Mouse (Mus musculus): ENCODE measurements around the gene Vps51. TPM values are rescaled to one million over a fixed set of nuclear protein-coding genes. Genes with fewer than 3 reads are reported as not detected.

The Vps51 gene
- total RNA-seq, 2 experiments from 2014 or later = 51.9 to 59.8 TPM

Small RNAs within 50 kb of the gene (microRNA-seq; reads per million reads assigned to microRNA genes)
- gene Mir6988 = 1.2 reads per million

Other genes starting within 250 kb of the Vps51 start
- 10 to 100 TPM; 35.5 to 52.6 TPM for gene Frmd8, start 202.0 kb downstream of the Vps51 start, total RNA-seq (2021)
- 10 to 100 TPM in 1 of 2 experiments, 1 to 10 TPM in 1; 9.4 to 33.2 TPM for gene Slc25a45, start 199.4 kb downstream of the Vps51 start, total RNA-seq (2021)
- 1 to 10 TPM in 1 of 2 experiments, under 1 TPM in 1; 0.92 to 1.4 TPM for gene Tigd3, start 183.1 kb downstream of the Vps51 start, total RNA-seq (2021)
- gene Dpf2, start 164.2 kb downstream of the Vps51 start, total RNA-seq (2021) = 100 to 1,000 TPM in 1 of 2 experiments, 10 to 100 TPM in 1; 89.6 to 120 TPM
- 1 to 10 TPM; 6.0 to 6.2 TPM for gene Cdc42ep2, start 152.4 kb downstream of the Vps51 start, total RNA-seq (2021)
- gene Pola2, start 113.0 kb downstream of the Vps51 start, total RNA-seq (2021) = 10 to 100 TPM; 22.9 to 23.7 TPM
- not detected for gene Slc22a20, start 91.1 kb downstream of the Vps51 start, total RNA-seq (2021)
- gene Capn1, start 61.3 kb downstream of the Vps51 start, total RNA-seq (2021) = 10 to 100 TPM; 27.9 to 35.6 TPM
- gene Syvn1, start 30.7 kb downstream of the Vps51 start, total RNA-seq (2021) = 10 to 100 TPM; 57.5 to 61.2 TPM
- gene Mrpl49, start 19.4 kb downstream of the Vps51 start, total RNA-seq (2021) = 10 to 100 TPM; 58.2 to 58.6 TPM
- 1,000 to 10,000 TPM; 1,081 to 1,082 TPM for gene Fau, start 19.4 kb downstream of the Vps51 start, total RNA-seq (2021)
- 10 to 100 TPM; 29.7 to 34.8 TPM for gene Znhit2, start 16.0 kb downstream of the Vps51 start, total RNA-seq (2021)
- 10 to 100 TPM; 22.9 to 42.0 TPM for gene Tm7sf2, start 8.9 kb downstream of the Vps51 start, total RNA-seq (2021)
- not detected for gene Tmem262, start 2.8 kb upstream of the Vps51 start, total RNA-seq (2021)
- under 1 TPM in 1 of 2 experiments, not detected in 1; 0.83 TPM for gene Gm28374, start 5.0 kb upstream of the Vps51 start, total RNA-seq (2021)
- gene Zfpl1, start 7.7 kb upstream of the Vps51 start, total RNA-seq (2021) = 10 to 100 TPM; 34.2 to 37.4 TPM
- gene Cdca5, start 7.8 kb upstream of the Vps51 start, total RNA-seq (2021) = 1 to 10 TPM; 1.8 to 2.2 TPM
- not detected for gene AC131692.1, start 17.2 kb upstream of the Vps51 start, total RNA-seq (2021)
- gene Naaladl1, start 28.6 kb upstream of the Vps51 start, total RNA-seq (2021) = under 1 TPM in 1 of 2 experiments, not detected in 1; 0.10 TPM
- gene Sac3d1, start 41.4 kb upstream of the Vps51 start, total RNA-seq (2021) = 10 to 100 TPM; 15.4 to 17.7 TPM
- gene Snx15, start 51.1 kb upstream of the Vps51 start, total RNA-seq (2021) = 10 to 100 TPM; 29.0 to 29.2 TPM
- 1 to 10 TPM; 1.2 to 2.0 TPM for gene Batf2, start 63.8 kb upstream of the Vps51 start, total RNA-seq (2021)
- 10 to 100 TPM; 80.5 to 81.7 TPM for gene Arl2, start 64.3 kb upstream of the Vps51 start, total RNA-seq (2021)
- gene Majin, start 107.2 kb upstream of the Vps51 start, total RNA-seq (2021) = 1 to 10 TPM; 1.7 TPM
- gene Gpha2, start 149.1 kb upstream of the Vps51 start, total RNA-seq (2021) = 10 to 100 TPM; 25.5 to 27.9 TPM
- gene Ppp2r5b, start 158.6 kb upstream of the Vps51 start, total RNA-seq (2021) = 100 to 1,000 TPM in 1 of 2 experiments, 10 to 100 TPM in 1; 83.5 to 129 TPM
- 10 to 100 TPM; 30.7 to 33.3 TPM for gene Atg2a, start 164.4 kb upstream of the Vps51 start, total RNA-seq (2021)
- gene Ehd1, start 199.5 kb upstream of the Vps51 start, total RNA-seq (2021) = 100 to 1,000 TPM; 119 to 188 TPM
- 10 to 100 TPM; 22.6 to 23.5 TPM for gene Cdc42bpg, start 229.2 kb upstream of the Vps51 start, total RNA-seq (2021)

Measured in adrenal gland, postnatal 36 days (tissue).